In genomic region chr19:6299450-6300267, GRCm38 (mm10) we compare ENCODE assay signal across 8 mouse cellular contexts. TPM values are rescaled to one million over a fixed set of nuclear protein-coding genes. Genes with fewer than 3 reads are reported as not detected.
DNase-seq lines count a peak whose midpoint lies in the region; ATAC-seq and TF ChIP-seq lines count a peak whose summit lies in the region.

No protein-coding gene starts in this region.

- TF ChIP-seq CTCF in CH12.LX (conservative IDR thresholded peaks at IDR 0.05 in 1 of 2, IDR thresholded peaks at IDR 0.05 in 1 of 2; ENCODE audit: low read depth in 2 of 2, low read length in 2 of 2): no peak
- TF ChIP-seq CTCF in heart, postnatal 0 days (IDR thresholded peaks at IDR 0.05; ENCODE audit: low read depth): no peak
- TF ChIP-seq CTCF in liver, postnatal 0 days (IDR thresholded peaks at IDR 0.05; ENCODE audit: low read depth): no peak

- peaks cover 36% of the 10 kb centered on the region for H3K79me2 ChIP-seq in CH12.LX (replicated peaks; ENCODE audit: control insufficient read depth, extremely low read depth, insufficient read depth, poor library complexity, severe bottlenecking)

- H3K27ac ChIP-seq in CH12.LX (ENCODE audit: insufficient read depth, low read depth): peak overlapping the region; percentile 99
- peak overlapping the region; percentile 87 for H3K27ac ChIP-seq in heart, postnatal 0 days (ENCODE audit: low read depth)
- peak overlapping the region; percentile 88 for H3K27ac ChIP-seq in liver, postnatal 0 days (ENCODE audit: low read depth)

- peak overlapping the region in 1 of 3 experiments; percentile 4 for H3K4me3 ChIP-seq in CH12.LX (replicated peaks in 1 of 3; ENCODE audit: low read depth in 2 of 3, low read length in 2 of 3, poor library complexity in 1 of 3)
- no peak overlapping the region for H3K4me3 ChIP-seq in heart, postnatal 0 days (ENCODE audit: low read depth, low read length)
- H3K4me3 ChIP-seq in liver, postnatal 0 days (ENCODE audit: low read depth, low read length): no peak overlapping the region

- no peaks in the 10 kb centered on the region for H3K9me3 ChIP-seq in CH12.LX (replicated peaks; ENCODE audit: low read length)
- no peaks in the 10 kb centered on the region for H3K9me3 ChIP-seq in heart, postnatal 0 days (replicated peaks; ENCODE audit: control insufficient read depth, low read length)
- no peaks in the 10 kb centered on the region for H3K9me3 ChIP-seq in liver, postnatal 0 days (ENCODE audit: low read length)

- peak overlapping the region; percentile 71 for H3K4me2 ChIP-seq in CH12.LX (ENCODE audit: insufficient read depth, low read depth, poor library complexity, severe bottlenecking)
- no peak overlapping the region for H3K4me2 ChIP-seq in heart, postnatal 0 days (ENCODE audit: low read depth, low read length)
- peak overlapping the region; percentile 46 for H3K4me2 ChIP-seq in liver, postnatal 0 days (ENCODE audit: low read depth, low read length)

- H3K4me1 ChIP-seq in CH12.LX (ENCODE audit: control insufficient read depth in 1 of 2, insufficient read depth in 2 of 2): peaks cover 66 to 98% of the 10 kb centered on the region in 2 experiments
- H3K4me1 ChIP-seq in heart, postnatal 0 days (ENCODE audit: control insufficient read depth, insufficient read depth): peaks cover 11% of the 10 kb centered on the region; the same call in 1 of the 2 replicates
- H3K4me1 ChIP-seq in liver, postnatal 0 days (ENCODE audit: insufficient read depth): peaks cover 81% of the 10 kb centered on the region

- DNase-seq in adrenal gland, adult 2 months: peak; percentile 55
- no peak for DNase-seq in adrenal gland, postnatal 10 days
- no peak for DNase-seq in CH12.LX (ENCODE audit: extremely low read depth)
- no peak for DNase-seq in heart, postnatal 0 days (ENCODE audit: low spot score)
- peak; percentile 42 for DNase-seq in liver, postnatal 0 days
- DNase-seq in embryo, embryonic 11 days: no peak
- no peak for DNase-seq in urinary bladder, postnatal 10 days (ENCODE audit: low spot score)
- no peak for DNase-seq in left cerebral cortex, postnatal 25 days (ENCODE audit: low spot score in 2 of 2)

- intact Hi-C loops in left cerebral cortex, postnatal 25 days (cut with DNase I): no loop called here

- TF ChIP-seq EP300 in CH12.LX (IDR thresholded peaks at IDR 0.05; ENCODE audit: low read length): peak; percentile 53; the same call in 1 of the 2 replicates
- TF ChIP-seq EP300 in heart, postnatal 0 days (IDR thresholded peaks at IDR 0.05; ENCODE audit: low read depth): no peak
- TF ChIP-seq EP300 in liver, postnatal 0 days (IDR thresholded peaks at IDR 0.05; ENCODE audit: low read depth): no peak

- in situ Hi-C loops in CH12.LX (cut with MboI; ENCODE audit: low pct_ligation_motif_present, low pct_unique_long_range_greater_than_20kb, low sequenced_read_pairs): loop anchor here (25.0 kb wide), 1 partner anchor 137 kb away; no protein-coding TSS in a partner anchor

- TF ChIP-seq RAD21 in CH12.LX (IDR thresholded peaks at IDR 0.05; ENCODE audit: low read depth, low read length): no peak

- no peaks in the 10 kb centered on the region for H3K27me3 ChIP-seq in CH12.LX (replicated peaks)
- no peaks in the 10 kb centered on the region for H3K27me3 ChIP-seq in heart, postnatal 0 days (ENCODE audit: control insufficient read depth, insufficient read depth, low read length)
- no peaks in the 10 kb centered on the region for H3K27me3 ChIP-seq in liver, postnatal 0 days (ENCODE audit: insufficient read depth, low read length)

- dilution Hi-C loops in CH12.LX (cut with MboI; ENCODE audit: extremely low pct_ligation_motif_present, extremely low pct_unique_long_range_greater_than_20kb, low sequenced_read_pairs): no loop called here

- 72% methylated on average over 7 of the region's 7 CpGs for WGBS in heart, postnatal 0 days
- WGBS in liver, postnatal 0 days (ENCODE audit: insufficient replicate concordance): 48% methylated on average over 7 of the region's 7 CpGs

- peak overlapping the region; percentile 60 for H3K9ac ChIP-seq in CH12.LX (ENCODE audit: insufficient read depth, low read depth)
- H3K9ac ChIP-seq in heart, postnatal 0 days (replicated peaks; ENCODE audit: low read depth, low read length): no peak overlapping the region
- peak overlapping the region; percentile 52 for H3K9ac ChIP-seq in liver, postnatal 0 days (replicated peaks)

- H3K36me3 ChIP-seq in CH12.LX (replicated peaks in 1 of 2; ENCODE audit: control insufficient read depth in 1 of 2, insufficient read depth in 1 of 2, low read length in 1 of 2): peaks cover 55 to 71% of the 10 kb centered on the region in 2 experiments
- H3K36me3 ChIP-seq in heart, postnatal 0 days (replicated peaks; ENCODE audit: control insufficient read depth, insufficient read depth, low read length): peaks cover 54% of the 10 kb centered on the region
- peaks cover 40% of the 10 kb centered on the region for H3K36me3 ChIP-seq in liver, postnatal 0 days (replicated peaks; ENCODE audit: insufficient read depth, low read length)

- peak; percentile 40 for TF ChIP-seq POLR2A in CH12.LX (IDR thresholded peaks at IDR 0.05; ENCODE audit: low read depth, low read length)

- ATAC-seq in heart, postnatal 0 days (ENCODE audit: insufficient read depth, low read depth): peak; percentile 39; the same call in 1 of the 2 replicates
- no peak for ATAC-seq in liver, postnatal 0 days

TF ChIP-seq in CH12.LX, 34 proteins besides CTCF, POLR2A, EP300 and RAD21 (continues in another document):
- TF ChIP-seq SIN3A (IDR thresholded peaks at IDR 0.05; ENCODE audit: low read length): peak; percentile 68; the same call in 1 of the 2 replicates
- TF ChIP-seq RCOR1 (conservative IDR thresholded peaks at IDR 0.05; ENCODE audit: low read depth, low read length): no peak
- TF ChIP-seq ETS1 (conservative IDR thresholded peaks at IDR 0.05; ENCODE audit: low read depth, low read length): 0 out of 2 replicates have a peak, but pooled peaks have one; percentile 50
- TF ChIP-seq GABPA (IDR thresholded peaks at IDR 0.05; ENCODE audit: insufficient replicate concordance, low read depth, low read length): no peak

RNA-seq across cellular contexts. Expression of gene Cdc42bpg, which starts 6.6 kb away (rescaled TPM):
- total RNA-seq in adrenal gland, adult 2 months (2021): 10 to 100 TPM; 14.4 to 24.6 TPM
- polyA plus RNA-seq in adrenal gland, adult 2 months (2012; rRNA removed): 23.7 and 26.6 TPM in 2 replicates
- 10 to 100 TPM; 10.3 to 11.6 TPM for total RNA-seq in adrenal gland, postnatal 10 days (2021)
- total RNA-seq in CH12.LX (2012; rRNA removed) (4.1 and 4.2 TPM in 2 replicates), CH12.LX (2014; rRNA removed) (0.65 and 0.79 TPM in 2 replicates)
- polyA plus RNA-seq in CH12.LX (2012; ENCODE audit: insufficient read length, low read depth): 2.3 and 2.6 TPM in 2 replicates
- 4.8 and 9.5 TPM in 2 replicates for total RNA-seq in heart, postnatal 0 days (2014; rRNA removed; ENCODE audit: low replicate concordance)
- 0.49 and 0.51 TPM in 2 replicates for polyA plus RNA-seq in heart, postnatal 0 days (2015; fragmentation: Nextera tagmentation; extraction: Ambion mirVana)
- 0.27 and 0.35 TPM in 2 replicates for polyA plus RNA-seq in liver, postnatal 0 days (2015; fragmentation: Nextera tagmentation; extraction: Ambion mirVana)
- 1 to 10 TPM; 2.7 to 2.9 TPM for total RNA-seq in left cerebral cortex, postnatal 25 days (2021)

RNA-seq across cellular contexts. Expression of gene Ehd1, which starts 23.1 kb away (rescaled TPM):
- total RNA-seq in adrenal gland, adult 2 months (2021): 100 to 1,000 TPM; 129 to 133 TPM
- 470 and 474 TPM in 2 replicates for polyA plus RNA-seq in adrenal gland, adult 2 months (2012; rRNA removed)
- 100 to 1,000 TPM; 104 to 106 TPM for total RNA-seq in adrenal gland, postnatal 10 days (2021)
- 231 and 400 TPM in 2 replicates for total RNA-seq in CH12.LX (2012; rRNA removed)
- total RNA-seq in CH12.LX (2014; rRNA removed): 97.4 and 131 TPM in 2 replicates
- polyA plus RNA-seq in CH12.LX (2012; ENCODE audit: insufficient read length, low read depth): 245 and 301 TPM in 2 replicates
- total RNA-seq in heart, postnatal 0 days (2014; rRNA removed; ENCODE audit: low replicate concordance): 127 and 200 TPM in 2 replicates
- 56.4 and 60.3 TPM in 2 replicates for polyA plus RNA-seq in heart, postnatal 0 days (2015; fragmentation: Nextera tagmentation; extraction: Ambion mirVana)
- 36.4 and 36.9 TPM in 2 replicates for polyA plus RNA-seq in liver, postnatal 0 days (2015; fragmentation: Nextera tagmentation; extraction: Ambion mirVana)
- total RNA-seq in left cerebral cortex, postnatal 25 days (2021): 10 to 100 TPM; 35.9 to 40.3 TPM

RNA-seq across cellular contexts. Expression of gene Men1, which starts 35.1 kb away (rescaled TPM):
- total RNA-seq in adrenal gland, adult 2 months (2021): 10 to 100 TPM; 54.6 to 54.8 TPM
- 71.1 and 71.2 TPM in 2 replicates for polyA plus RNA-seq in adrenal gland, adult 2 months (2012; rRNA removed)
- total RNA-seq in adrenal gland, postnatal 10 days (2021): 10 to 100 TPM; 37.1 to 38.7 TPM
- total RNA-seq in CH12.LX (2012; rRNA removed) (42.9 and 43.0 TPM in 2 replicates), CH12.LX (2014; rRNA removed) (23.5 and 24.9 TPM in 2 replicates)
- polyA plus RNA-seq in CH12.LX (2012; ENCODE audit: insufficient read length, low read depth): 50.7 and 67.8 TPM in 2 replicates
- total RNA-seq in heart, postnatal 0 days (2014; rRNA removed; ENCODE audit: low replicate concordance): 20.6 and 46.5 TPM in 2 replicates
- 20.1 and 20.3 TPM in 2 replicates for polyA plus RNA-seq in heart, postnatal 0 days (2015; fragmentation: Nextera tagmentation; extraction: Ambion mirVana)
- 10.0 and 11.1 TPM in 2 replicates for polyA plus RNA-seq in liver, postnatal 0 days (2015; fragmentation: Nextera tagmentation; extraction: Ambion mirVana)
- 10 to 100 TPM; 69.7 to 70.0 TPM for total RNA-seq in left cerebral cortex, postnatal 25 days (2021)

RNA-seq across cellular contexts. Expression of gene Map4k2, which starts 41.3 kb away (rescaled TPM):
- total RNA-seq in adrenal gland, adult 2 months (2021): 10 to 100 TPM; 36.1 to 38.5 TPM
- 150 and 161 TPM in 2 replicates for polyA plus RNA-seq in adrenal gland, adult 2 months (2012; rRNA removed)
- total RNA-seq in adrenal gland, postnatal 10 days (2021): 10 to 100 TPM; 35.9 to 54.6 TPM
- total RNA-seq in CH12.LX (2012; rRNA removed) (77.6 and 95.2 TPM in 2 replicates), CH12.LX (2014; rRNA removed) (55.5 and 56.7 TPM in 2 replicates)
- 119 and 127 TPM in 2 replicates for polyA plus RNA-seq in CH12.LX (2012; ENCODE audit: insufficient read length, low read depth)
- total RNA-seq in heart, postnatal 0 days (2014; rRNA removed; ENCODE audit: low replicate concordance): 48.4 and 59.1 TPM in 2 replicates
- polyA plus RNA-seq in heart, postnatal 0 days (2015; fragmentation: Nextera tagmentation; extraction: Ambion mirVana): 9.6 and 10.1 TPM in 2 replicates
- 5.6 and 5.7 TPM in 2 replicates for polyA plus RNA-seq in liver, postnatal 0 days (2015; fragmentation: Nextera tagmentation; extraction: Ambion mirVana)
- 10 to 100 TPM; 83.3 to 92.3 TPM for total RNA-seq in left cerebral cortex, postnatal 25 days (2021)

RNA-seq across cellular contexts. Expression of gene Atg2a, which starts 58.2 kb away (rescaled TPM):
- 10 to 100 TPM; 31.0 to 36.0 TPM for total RNA-seq in adrenal gland, adult 2 months (2021)
- 105 and 108 TPM in 2 replicates for polyA plus RNA-seq in adrenal gland, adult 2 months (2012; rRNA removed)
- 10 to 100 TPM; 25.0 to 30.2 TPM for total RNA-seq in adrenal gland, postnatal 10 days (2021)
- total RNA-seq in CH12.LX (2012; rRNA removed): 9.5 and 10.0 TPM in 2 replicates
- 2.3 and 2.8 TPM in 2 replicates for total RNA-seq in CH12.LX (2014; rRNA removed)
- polyA plus RNA-seq in CH12.LX (2012; ENCODE audit: insufficient read length, low read depth): 9.4 and 13.9 TPM in 2 replicates
- total RNA-seq in heart, postnatal 0 days (2014; rRNA removed; ENCODE audit: low replicate concordance): 18.9 and 24.5 TPM in 2 replicates
- polyA plus RNA-seq in heart, postnatal 0 days (2015; fragmentation: Nextera tagmentation; extraction: Ambion mirVana): 4.7 and 5.6 TPM in 2 replicates
- polyA plus RNA-seq in liver, postnatal 0 days (2015; fragmentation: Nextera tagmentation; extraction: Ambion mirVana): 3.4 and 3.8 TPM in 2 replicates
- 10 to 100 TPM; 33.1 to 35.6 TPM for total RNA-seq in left cerebral cortex, postnatal 25 days (2021)

Comparison
In these comparisons a context has a peak if more than half of its experiments do, and no peak if none do; other contexts are left out.
1. DNase-seq: peak in adrenal gland, adult 2 months (single experiment) and liver, postnatal 0 days (single experiment); none in adrenal gland, postnatal 10 days (single experiment), CH12.LX (single experiment), heart, postnatal 0 days (single experiment), embryo, embryonic 11 days (single experiment), urinary bladder, postnatal 10 days (single experiment) and left cerebral cortex, postnatal 25 days (0 of 2).
2. Peak in every context shown above with its lines, with median percentiles within 50 percentile points of each other: H3K27ac ChIP-seq.